Mouse (Mus musculus) left cerebral cortex, postnatal 36 days (tissue): ENCODE data around the gene Bend6. TPM values are rescaled to one million over a fixed set of nuclear protein-coding genes. Genes with fewer than 3 reads are reported as not detected.

Experiments
- DNase-seq, 2 experiments: peaks; one replicate each; pipeline ENCODE4 v3.0.0; 2021 to 2022; ENCODE audit warnings: low spot score in 2 of 2, mixed read lengths in 1 of 2
- intact Hi-C: fragments of 180-260 bp; cut with DNase I; formaldehyde crosslinking; loops from one replicate; pipeline ENCODE4 v1.15.1; 2025
- total RNA-seq, 2 experiments: library from RNA; stranded (reverse); gene quantifications; 2 replicates each; pipeline ENCODE4 v1.2.3; 2021

The Bend6 gene
- 100 to 1,000 TPM; 128 to 136 TPM for total RNA-seq

DNA sequence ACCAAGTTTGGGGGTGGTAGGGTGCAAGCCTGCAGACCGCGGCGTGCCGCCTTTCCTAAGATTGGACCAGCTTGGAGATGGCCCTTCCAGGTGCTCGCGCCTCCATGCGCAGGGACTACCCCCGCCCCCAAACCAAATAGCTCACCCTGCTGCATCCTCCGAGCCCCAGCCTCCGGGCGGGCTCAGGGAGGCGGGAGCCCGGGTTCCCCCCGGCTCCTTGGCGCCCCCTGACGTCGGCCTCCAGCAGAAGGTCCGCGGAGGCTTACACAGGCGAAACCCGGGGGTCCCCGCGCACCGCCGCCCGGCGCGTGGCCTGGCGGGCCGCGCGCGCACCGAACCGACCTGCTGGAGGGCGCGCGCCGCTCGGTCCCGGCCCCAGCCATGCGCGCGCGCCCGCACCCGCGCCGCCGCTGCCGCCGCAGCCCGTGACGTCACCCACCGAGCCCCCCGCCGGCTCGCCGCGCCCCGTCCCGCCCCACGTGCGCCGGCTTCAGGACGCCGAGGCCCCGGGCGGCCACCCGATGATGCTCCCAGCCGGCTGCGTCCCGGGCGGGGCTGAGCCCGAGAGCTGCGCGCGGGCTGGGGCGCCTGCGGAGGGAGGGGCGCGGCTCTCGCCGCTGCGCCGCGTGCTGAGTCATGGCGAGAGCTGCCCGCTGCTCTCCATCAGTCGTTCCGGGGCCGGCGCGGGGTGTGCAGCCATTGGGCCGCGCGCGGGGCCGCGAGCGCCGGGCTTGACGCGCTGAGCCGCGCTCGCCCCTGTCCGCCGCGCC, at the start of gene Bend6:
Gene Bend6 (minus strand): TSS at position 396 of the 770 bp plus-strand sequence.
- intact Hi-C loops = loop anchor here (5.0 kb wide), 3 partner anchors 40 to 95 kb away; partner anchors contain the start of gene Zfp451
- peak; percentile 81 to 87 for DNase-seq

- intact Hi-C loops = no loop called here
- DNase-seq = no peak
Observed at GRCm38 (mm10) chr1:33955626-33956025, 48.0 kb upstream of the Bend6 start.

DNA sequence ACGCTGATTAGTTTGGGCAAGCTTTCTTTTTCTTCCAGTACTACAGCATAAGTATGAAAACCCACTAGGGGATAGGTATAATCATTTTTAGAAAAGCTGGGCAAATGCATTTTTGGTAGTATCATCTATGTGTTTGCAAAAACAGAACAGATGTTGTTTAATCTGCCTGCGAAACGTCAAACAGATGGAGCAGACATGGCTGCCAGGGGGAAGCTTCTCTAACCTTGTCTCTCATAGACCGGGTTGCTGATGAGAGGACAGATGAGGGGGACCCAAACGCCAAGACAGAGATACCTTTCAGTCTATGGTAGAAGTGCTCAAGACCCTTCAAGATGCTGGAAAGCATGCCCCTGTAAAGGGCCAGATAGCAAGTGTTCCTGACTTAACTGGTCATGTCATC, 40.9 kb upstream of the Bend6 start:
- intact Hi-C loops = loop anchor here (5.0 kb wide), 1 partner anchor 41 kb away; the partner anchor contains the start of genes Bend6 and Dst
- DNase-seq = no peak

DNA sequence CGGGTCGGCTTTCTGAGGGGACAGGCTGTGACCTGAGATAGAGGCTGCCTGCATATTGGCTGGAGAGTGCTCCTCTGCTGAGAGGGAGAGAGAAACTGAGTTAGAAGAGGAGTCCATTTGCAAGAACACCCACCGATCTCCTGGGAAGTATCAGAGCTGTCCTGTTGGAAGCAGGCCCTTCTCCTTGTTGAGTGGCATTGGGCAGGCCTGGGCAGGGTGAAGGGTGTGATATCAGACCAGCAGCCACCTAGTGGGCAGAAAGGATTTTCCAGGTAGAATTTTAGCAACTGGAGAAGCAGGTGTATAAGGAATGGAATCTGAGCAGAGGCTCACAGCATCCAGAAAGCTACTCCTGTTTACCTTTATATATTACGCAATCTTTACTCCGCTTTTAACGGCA, 40.2 kb upstream of the Bend6 start:
- intact Hi-C loops = loop anchor here (5.0 kb wide), 1 partner anchor 41 kb away; the partner anchor contains the start of genes Bend6 and Dst
- DNase-seq = no peak

- intact Hi-C loops = loop anchor here (5.0 kb wide), 1 partner anchor 39 kb away; the partner anchor contains the start of genes Bend6 and Dst
- peak; percentile 77 for DNase-seq
Observed at GRCm38 (mm10) chr1:33946601-33947395, 39.2 kb upstream of the Bend6 start.

- intact Hi-C loops = loop anchor here (5.0 kb wide), 1 partner anchor 38 kb away; the partner anchor contains the start of genes Bend6 and Dst
Observed at GRCm38 (mm10) chr1:33945756-33946155, 38.1 kb upstream of the Bend6 start.

GRCm38 (mm10) chr1:33944977-33945750, 37.5 kb upstream of the Bend6 start:
- intact Hi-C loops = loop anchor here (5.0 kb wide), 1 partner anchor 38 kb away; the partner anchor contains the start of genes Bend6 and Dst
- no peak for DNase-seq

More at GRCm38 (mm10) chr1:33945756-33946155, 38.1 kb upstream of the Bend6 start:
- DNase-seq = no peak

- no peak for DNase-seq
- intact Hi-C loops = no loop called here
Observed at GRCm38 (mm10) chr1:33943943-33944342, 36.3 kb upstream of the Bend6 start.

- no peak for DNase-seq
- intact Hi-C loops = no loop called here
Observed at GRCm38 (mm10) chr1:33942638-33943037, 35.0 kb upstream of the Bend6 start.

DNA sequence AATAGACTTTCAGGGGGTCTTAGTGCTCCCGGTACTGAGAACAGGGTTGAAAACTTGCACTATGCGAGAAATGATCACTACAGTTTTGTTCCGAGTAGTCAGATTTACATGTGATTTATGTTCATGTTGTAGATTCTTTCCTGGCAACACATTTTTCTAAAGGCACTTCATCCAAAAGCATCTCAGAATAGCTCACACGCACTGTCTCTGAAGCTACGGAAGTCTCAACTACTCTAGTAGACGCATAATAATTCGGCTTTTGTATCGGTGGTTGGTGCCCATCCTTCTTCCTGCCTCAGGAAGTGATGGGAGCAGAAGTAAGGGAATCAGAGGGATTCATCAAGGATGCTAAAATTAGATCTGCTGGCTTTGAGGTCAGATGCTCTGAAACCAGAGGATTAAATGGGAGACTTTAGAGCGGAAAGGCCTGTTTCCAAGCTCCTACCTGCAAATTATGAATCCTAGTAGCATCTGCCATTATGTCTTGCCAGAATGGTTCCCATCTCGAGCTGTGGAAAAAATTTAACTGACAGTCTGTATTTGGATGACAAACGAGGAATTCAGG, 32.8 kb upstream of the Bend6 start:
- DNase-seq = no peak
- intact Hi-C loops = no loop called here

GRCm38 (mm10) chr1:33939828-33940227, 32.2 kb upstream of the Bend6 start:
- DNase-seq = no peak
- intact Hi-C loops = no loop called here

DNA sequence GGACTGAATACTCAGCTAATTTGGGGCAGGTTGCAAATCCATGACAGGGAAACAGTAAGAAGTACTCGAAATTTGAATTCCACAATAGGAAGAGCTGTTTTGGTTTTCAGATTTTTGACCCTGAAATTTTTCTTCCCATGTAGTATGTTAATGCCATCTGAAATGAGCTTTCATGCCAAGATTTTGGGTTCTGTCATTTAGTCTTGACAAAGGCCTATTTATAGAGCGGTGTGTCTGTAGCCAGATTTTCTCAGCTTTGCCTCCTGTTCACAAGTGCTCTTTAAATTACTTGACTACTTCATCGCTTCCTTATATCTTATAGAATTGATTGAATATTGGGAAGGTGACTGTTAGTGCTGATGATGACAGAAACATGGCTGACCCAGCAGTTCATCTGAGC, 28.3 kb upstream of the Bend6 start:
- no peak for DNase-seq
- intact Hi-C loops = no loop called here

DNA sequence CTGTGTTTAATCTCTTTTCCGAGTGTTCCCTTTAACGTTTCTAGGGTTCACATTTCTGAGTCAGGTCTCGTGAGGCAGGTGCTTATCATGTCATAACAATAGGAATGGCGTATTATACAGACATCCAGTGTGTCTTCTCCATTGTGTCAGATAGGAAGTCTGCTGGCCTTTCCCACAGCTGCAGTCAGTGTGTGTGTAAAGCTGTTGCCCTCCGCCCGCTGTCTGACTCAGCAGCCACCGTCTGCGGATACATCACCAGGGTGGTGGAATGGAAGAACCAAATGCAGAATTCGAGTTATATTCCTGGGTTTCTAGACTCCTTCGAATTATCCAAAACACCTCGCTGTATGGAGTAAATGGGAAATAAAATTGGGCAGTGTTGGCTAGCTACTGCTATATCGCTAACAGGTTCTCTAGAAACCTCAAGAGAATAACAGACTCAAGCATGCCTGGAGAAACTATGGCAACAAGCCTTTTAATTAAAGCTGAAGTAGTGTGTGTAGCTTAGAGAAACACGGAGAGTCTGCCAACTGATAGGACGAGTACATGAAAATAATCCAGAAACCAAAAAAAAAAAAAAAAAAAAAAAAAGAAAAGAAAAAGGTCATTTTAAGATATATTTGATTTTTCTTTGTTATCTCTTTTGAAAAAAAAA, 25.4 kb upstream of the Bend6 start:
- intact Hi-C loops = no loop called here
- no peak for DNase-seq

GRCm38 (mm10) chr1:33932196-33932595, 24.6 kb upstream of the Bend6 start:
- intact Hi-C loops = no loop called here
- DNase-seq = no peak

GRCm38 (mm10) chr1:33931791-33932190, 24.2 kb upstream of the Bend6 start:
- intact Hi-C loops = no loop called here
- no peak for DNase-seq

DNA sequence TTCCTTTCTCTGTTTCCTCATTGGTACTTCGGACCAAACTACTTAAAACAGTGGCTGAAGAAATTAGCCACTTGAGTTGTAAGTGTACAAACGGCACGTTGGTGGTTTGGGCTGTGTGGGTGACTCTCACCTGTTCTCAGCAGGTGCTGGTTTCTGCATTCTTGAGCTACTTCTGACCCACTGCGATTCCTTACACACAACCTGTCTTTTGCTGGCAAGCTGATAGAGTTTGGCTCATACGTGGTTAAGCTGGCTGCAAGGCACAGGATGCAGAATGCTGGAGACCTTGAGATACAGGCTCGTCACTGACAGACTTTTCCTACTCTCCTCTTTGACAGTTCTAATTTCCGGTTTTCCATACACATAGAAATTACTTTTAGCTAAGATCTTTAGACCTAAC, 19.9 kb upstream of the Bend6 start:
- DNase-seq = no peak

GRCm38 (mm10) chr1:33925283-33925682, 17.7 kb upstream of the Bend6 start:
- no peak for DNase-seq
- intact Hi-C loops = no loop called here

More for the DNA sequence above, 19.9 kb upstream of the Bend6 start:
- intact Hi-C loops = no loop called here

GRCm38 (mm10) chr1:33922975-33923374, 15.4 kb upstream of the Bend6 start:
- intact Hi-C loops = no loop called here
- DNase-seq = no peak

- intact Hi-C loops = no loop called here
- no peak for DNase-seq
Observed at GRCm38 (mm10) chr1:33916554-33916953, 8.9 kb upstream of the Bend6 start.
